Mouse (Mus musculus) cortical plate, adult 2 months (tissue): Measurements from ENCODE around the gene Slco4a1.

Experiments
- CTCF ChIP-seq: fragments of 200-500 bp; IDR thresholded peaks from 2 replicates; pipeline ENCODE4 v1.5.1; 2011; ENCODE audit warnings: mild to moderate bottlenecking, control low read depth, low read length; ENCODE audit not compliant: insufficient read depth; ENCODE audit errors: extremely low read depth
- POLR2A ChIP-seq: fragments of 200-500 bp; IDR thresholded peaks from 2 replicates; pipeline ENCODE4 v1.6.1; 2011; ENCODE audit warnings: mild to moderate bottlenecking, low read length, control low read depth; ENCODE audit not compliant: insufficient read depth; ENCODE audit errors: extremely low read depth

DNA sequence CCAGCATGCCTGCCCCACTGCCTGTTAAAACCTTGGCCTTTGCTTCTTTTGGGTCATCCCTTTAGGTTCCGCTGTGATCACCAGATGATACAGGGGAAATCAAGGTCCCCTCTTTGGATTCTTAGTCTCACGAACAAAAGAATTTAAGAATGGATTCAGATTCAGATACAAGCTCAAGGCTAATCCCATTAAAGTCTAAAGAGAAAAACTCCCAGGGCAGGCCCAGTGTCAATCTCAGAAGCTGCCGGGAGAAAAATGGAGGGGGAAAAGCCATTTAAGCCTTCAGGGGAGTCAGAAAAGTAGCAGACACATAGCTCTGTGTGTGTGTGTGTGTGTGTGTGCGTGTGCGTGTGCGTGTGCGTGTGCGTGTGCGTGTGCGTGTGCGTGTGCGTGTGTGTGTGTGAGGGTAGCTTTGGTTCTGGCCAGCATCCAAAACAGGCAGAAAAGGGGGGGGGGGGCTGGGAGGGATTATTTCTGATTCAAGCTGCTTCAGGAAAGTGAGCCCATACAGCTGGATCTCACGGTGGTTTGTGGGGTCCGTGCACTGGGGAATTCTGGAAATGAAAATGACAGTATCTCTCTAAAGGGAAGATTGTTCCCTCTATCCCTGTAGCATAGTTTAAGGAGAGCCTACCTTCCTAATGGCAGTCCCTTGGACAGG, 52.5 kb downstream of the Slco4a1 start:
- TF ChIP-seq POLR2A, result no peak
- no peak for TF ChIP-seq CTCF
